Mouse (Mus musculus) heart, adult 2 months (tissue): ENCODE measurements at regions not wholly inside any gene's neighbourhood (a gene's known extent, or its start where the extent isn't known, plus 50 kb on each side); places are given as distances from the start of the nearest gene placed in this dataset.

Experiments used
- CTCF ChIP-seq: fragments of 200-600 bp; IDR thresholded peaks from 2 replicates; pipeline ENCODE4 v1.8.1; 2022; ENCODE audit warnings: antibody characterized with exemption, mild to moderate bottlenecking, moderate library complexity
- POLR2A ChIP-seq: fragments of 200-500 bp; IDR thresholded peaks from 2 replicates; pipeline ENCODE4 v1.6.1; 2011; ENCODE audit warnings: mild to moderate bottlenecking, low read depth, low read length, control low read depth; ENCODE audit not compliant: insufficient read depth

DNA sequence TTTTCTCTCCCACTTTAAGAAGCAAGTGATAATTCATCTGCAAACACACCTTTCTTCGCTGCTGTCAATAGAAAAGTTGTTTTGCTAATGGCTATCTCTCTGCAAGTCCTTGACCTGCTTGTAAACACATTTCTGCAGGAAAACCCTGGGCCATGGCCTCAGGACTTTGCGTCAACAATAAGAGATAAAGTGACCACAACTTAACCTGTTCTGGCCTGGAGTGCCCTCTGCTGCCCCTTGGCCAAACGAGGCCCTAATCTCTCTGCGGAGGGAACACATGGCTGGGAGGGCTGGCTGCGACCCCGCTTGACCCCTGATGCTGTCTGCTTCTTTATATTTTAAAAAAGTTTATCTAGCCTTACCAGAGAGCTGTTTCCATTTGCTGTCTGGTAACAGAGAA lies 420.4 kb downstream of the Gm10295 start:
- TF ChIP-seq POLR2A (no peak), CTCF (no peak)
